Mouse (Mus musculus) frontal cortex, adult (tissue): ENCODE results near the gene Nrg3.
A peak's percentile ranks its signal among the peaks of the same experiment; 100 is the strongest.
"Not testable (repeated sequence)": the region's sequence is repeated elsewhere in the genome, so short reads cannot be mapped to it uniquely, and the experiment has no call there.

Experiments
- ATAC-seq: cut with Nextera tagmentation; 2 replicates; pipeline ENCODE4 v1.9.2; 2017; ENCODE audit warnings: mild to moderate bottlenecking, moderate library complexity, mixed read lengths; ENCODE audit not compliant: low TSS enrichment

The Nrg3 gene

DNA sequence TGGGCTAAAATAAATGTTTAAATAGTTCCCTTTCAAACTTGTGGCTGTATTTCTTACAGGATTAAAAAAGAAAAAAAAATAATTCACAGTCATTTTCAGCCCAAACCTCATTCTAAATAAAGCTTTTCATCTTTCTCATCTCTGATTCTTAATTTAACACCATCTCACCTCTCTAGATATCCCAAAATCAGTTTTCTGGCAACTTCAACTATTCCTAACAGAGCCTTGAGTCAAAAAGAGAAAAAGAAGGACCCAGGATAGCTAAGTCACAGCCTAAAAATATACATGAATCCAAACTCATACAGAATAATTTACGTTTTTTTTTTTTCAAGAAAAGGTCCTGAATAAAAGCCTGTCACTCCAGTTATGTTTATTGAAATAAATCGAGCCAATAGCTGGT, 232.6 kb downstream of the Nrg3 start:
- peak; percentile 78 for ATAC-seq

DNA sequence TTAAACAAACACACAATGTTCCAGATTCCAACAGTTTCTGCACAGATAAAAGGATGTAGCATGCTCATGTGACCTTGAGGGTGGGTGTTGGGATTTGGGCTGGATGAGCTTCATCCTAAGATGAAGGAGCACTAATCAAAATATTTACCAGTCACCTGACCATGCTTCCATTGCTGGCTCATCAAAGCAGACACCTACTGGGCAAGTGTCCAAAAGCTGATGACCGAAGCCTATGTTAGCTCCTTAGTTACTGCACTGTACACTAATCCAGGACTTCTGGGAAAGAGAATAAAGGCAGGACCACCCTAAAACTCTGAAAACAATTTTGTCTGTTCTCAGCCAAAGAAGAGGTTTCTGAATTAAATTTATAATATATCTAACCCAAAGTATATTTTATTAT, 261.4 kb downstream of the Nrg3 start:
- ATAC-seq: no peak

GRCm38 (mm10) chr14:39191946-39192345, 280.9 kb downstream of the Nrg3 start:
- peak; percentile 47; the same call in 1 of the 2 replicates for ATAC-seq

- 0 out of 2 replicates have a peak, but pooled peaks have one; percentile 31 for ATAC-seq
Measured at GRCm38 (mm10) chr14:39173709-39174108, 299.2 kb downstream of the Nrg3 start.

DNA sequence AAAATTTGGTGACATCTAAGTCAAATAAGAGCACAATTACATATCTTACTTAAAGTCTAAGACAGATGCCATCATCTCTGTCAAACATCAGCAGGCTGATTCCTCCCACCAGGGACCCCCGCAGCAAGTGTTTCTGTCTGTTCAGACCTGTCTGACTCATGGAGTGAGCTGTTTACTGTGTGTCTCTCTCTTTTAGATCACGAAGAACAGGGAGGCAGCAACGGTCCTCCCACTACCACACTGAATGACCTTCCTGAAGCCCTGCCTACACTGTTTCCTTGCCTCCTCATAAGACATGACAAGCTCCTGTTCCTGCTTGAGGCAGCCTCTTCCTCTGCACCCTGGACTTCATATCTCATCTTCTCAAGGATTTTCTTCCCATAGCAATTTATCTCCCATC, 312.7 kb downstream of the Nrg3 start:
- peak; percentile 69 for ATAC-seq

- peak; percentile 73 for ATAC-seq
Measured at GRCm38 (mm10) chr14:39155462-39155861, 317.4 kb downstream of the Nrg3 start.

DNA sequence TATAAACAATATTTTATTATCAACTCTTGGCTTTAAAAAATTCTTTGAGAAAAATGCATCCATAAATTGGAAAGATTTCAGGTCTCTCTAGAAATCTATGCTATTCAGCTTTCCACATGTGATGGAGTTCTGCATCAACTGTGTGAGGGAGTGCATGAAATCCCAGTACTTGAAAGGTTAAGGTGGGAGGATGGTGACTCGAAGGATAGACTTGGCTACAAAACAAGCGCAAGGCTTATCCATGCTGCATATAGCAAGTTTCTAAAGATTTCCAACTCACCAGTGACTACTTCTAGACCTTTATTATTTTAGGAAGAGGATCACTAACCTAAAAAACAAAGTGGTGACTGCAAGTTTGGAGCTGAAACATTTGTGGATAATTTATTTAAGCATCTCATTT, 343.1 kb downstream of the Nrg3 start:
- no peak for ATAC-seq

DNA sequence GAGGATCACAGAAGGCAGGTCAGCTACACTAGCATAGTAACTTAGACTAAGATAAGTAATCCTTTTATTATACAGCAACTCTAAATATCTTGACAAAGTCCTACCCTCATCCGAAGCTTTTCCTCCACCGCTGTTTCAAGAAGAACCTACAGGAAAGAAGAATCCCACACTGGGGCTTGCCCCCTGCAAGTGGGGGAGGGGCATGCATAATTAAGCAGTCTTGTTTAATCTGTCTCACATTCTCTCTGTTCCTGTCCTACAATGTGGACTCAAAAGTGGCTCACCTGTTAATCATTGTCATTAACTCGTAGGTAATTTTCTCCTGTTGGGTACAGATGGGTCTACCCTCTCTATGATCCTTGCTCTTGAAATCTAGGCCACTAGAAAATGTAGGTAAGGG, 354.9 kb downstream of the Nrg3 start:
- ATAC-seq: no peak

DNA sequence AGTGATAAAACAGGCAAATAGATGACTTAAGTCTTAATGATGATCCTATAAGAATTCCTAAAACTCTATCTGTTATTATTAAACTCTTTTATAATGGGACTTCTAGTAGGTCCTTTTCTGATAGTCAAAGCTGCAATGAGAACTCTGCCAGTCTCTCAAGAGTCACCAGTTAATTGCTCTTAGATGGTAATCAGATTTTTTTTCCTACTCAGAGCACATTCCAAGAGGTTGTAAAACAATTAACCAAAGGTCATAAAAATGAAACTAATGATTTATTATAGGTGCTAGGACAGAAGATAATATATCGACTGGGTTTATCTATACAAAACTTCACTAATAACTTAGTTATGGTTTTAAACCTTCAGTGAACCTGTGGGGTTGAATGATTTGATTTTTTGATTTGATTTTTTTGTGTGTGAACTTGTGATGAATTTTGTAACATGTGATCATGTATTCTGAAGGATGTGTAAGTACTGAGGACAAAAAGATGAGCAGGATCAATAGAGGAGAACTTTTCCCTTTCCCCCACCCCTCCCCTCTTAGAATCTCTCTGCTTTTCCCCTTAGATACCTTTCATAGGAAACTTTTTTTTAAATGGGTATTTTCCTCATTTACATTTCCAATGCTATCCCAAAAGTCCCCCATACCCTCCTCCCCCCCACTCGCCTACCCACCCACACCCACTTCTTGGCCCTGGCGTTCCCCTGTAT, 356.2 kb downstream of the Nrg3 start:
- not testable (repeated sequence) for ATAC-seq

- ATAC-seq: no peak
Measured at GRCm38 (mm10) chr14:39109566-39109965, 363.3 kb downstream of the Nrg3 start.

DNA sequence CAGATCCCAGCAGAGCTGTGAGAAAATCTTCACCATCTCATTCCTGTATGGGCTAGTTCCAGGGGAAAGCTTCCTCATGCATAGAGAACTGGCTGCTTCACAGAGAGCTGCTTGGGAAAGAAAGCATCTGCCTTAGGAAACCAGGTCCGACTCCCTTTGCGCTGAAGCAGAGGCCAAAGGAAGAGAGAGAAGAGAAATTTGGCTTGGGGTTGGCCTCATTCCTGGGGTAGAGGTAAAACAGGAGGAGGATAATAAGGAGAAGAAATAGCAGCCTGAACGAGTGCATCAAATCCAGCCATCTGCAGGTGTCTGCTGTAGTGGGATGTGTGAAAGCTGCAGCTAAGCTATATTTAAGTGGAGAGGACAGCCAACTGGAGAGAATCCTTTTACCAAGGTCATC, 366.1 kb downstream of the Nrg3 start:
- ATAC-seq: peak; percentile 81

GRCm38 (mm10) chr14:39095219-39095618, 377.7 kb downstream of the Nrg3 start:
- ATAC-seq: peak; percentile 82

- peak; percentile 88 for ATAC-seq
Measured at GRCm38 (mm10) chr14:39079461-39079860, 393.4 kb downstream of the Nrg3 start.

GRCm38 (mm10) chr14:39051542-39051941, 421.3 kb downstream of the Nrg3 start:
- ATAC-seq: no peak

- ATAC-seq: no peak
Measured at GRCm38 (mm10) chr14:39049021-39049420, 423.9 kb downstream of the Nrg3 start.

DNA sequence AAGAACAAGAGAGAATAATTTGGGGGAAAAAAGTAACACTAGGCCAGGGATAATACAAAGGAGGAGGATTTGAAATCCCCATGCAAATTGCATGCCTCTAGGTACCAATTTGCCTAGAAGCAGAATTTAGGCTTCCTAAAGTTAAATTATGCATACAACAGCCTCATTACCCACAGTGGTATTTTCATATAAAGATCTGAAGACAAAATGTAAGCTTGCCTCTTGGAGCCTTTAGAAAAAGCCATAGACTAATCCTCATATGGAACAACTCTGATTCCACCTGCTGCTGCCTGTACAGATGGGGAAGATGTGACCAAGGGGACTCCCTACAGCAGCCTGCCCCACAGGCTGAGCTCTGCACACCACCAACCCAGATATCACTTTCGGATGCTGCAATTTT, 428.6 kb downstream of the Nrg3 start:
- peak; percentile 71 for ATAC-seq

GRCm38 (mm10) chr14:39043793-39044192, 429.1 kb downstream of the Nrg3 start:
- peak; percentile 17 for ATAC-seq

- no peak for ATAC-seq
Measured at GRCm38 (mm10) chr14:39043384-39043783, 429.5 kb downstream of the Nrg3 start.

DNA sequence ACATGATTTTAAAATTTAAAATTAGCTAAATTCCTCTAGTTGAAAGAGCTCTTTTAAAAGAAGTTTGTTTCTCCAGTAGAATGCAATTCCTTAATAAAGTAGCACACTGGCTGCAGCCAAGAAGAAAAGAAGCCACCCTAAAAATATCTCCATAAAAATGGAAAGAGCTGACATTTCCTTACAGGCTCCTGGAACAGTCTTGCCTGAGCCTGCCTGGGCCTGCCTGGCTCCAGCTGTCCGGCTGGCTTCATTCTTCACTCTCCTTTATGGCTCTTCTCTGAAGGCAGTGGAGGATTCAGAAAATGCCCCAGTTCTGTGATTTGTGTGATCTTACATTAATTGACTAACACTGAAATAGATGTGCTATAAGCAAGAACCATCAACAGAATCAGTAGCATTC, 433.8 kb downstream of the Nrg3 start:
- peak; percentile 86 for ATAC-seq

DNA sequence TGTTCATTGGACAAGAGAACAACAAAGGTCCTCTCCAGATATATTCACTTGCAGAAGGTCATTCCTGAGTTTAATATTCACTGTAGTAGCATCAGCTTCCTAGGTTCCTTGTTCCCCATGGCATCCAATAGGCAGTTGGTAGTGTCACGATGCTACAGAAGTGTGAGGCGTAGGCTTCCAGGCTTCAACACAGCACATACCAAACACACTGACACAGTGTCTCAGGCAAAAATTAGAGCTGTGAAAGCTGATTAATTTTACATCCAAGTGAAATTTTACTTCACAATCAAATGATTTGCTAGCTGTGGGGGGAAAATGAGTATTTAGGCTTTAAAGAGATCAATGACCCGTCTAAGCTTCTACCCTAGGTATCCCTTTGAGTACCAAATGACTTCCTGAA, 438.4 kb downstream of the Nrg3 start:
- ATAC-seq: peak; percentile 84

DNA sequence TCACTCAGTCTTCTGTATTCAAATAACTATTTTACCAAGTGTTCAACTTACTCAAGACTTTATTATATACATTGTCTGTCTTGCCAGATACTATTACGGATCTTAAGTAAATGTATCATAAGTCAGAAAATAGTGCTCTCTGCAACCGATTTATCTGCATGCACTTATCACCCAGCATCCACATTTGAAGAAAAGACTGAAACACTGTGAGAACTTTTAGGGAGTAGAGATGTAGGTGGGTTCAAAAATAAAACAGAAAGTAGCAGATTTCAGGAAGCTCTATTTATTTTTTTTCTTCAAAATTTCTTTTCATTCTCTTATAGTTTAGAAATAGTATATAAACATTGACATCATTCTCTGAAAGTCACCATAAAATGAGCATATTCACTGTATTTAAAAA, 449.8 kb downstream of the Nrg3 start:
- peak; percentile 90 for ATAC-seq

GRCm38 (mm10) chr14:39014126-39014525, 458.8 kb downstream of the Nrg3 start:
- ATAC-seq: no peak

GRCm38 (mm10) chr14:38997843-38998242, 475.0 kb downstream of the Nrg3 start:
- peak; percentile 63 for ATAC-seq

DNA sequence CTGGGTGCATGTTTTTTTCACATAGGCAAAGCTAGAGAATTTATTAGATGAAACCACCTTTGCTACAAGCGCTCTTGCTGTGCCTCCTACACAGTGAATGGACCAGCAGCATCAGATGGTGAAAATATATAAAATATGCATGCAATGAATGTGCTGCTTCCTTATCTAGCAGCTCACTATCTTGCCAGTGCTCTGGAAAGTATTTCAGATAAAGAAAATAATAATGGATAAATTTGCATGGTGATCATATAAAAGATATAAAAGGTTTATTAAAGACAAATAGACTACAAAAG, 480.4 kb downstream of the Nrg3 start:
- ATAC-seq: no peak; the same call in 1 of the 2 replicates
